Mouse (Mus musculus): ENCODE data around the gene Ppp3ca.

The Ppp3ca gene

DNA sequence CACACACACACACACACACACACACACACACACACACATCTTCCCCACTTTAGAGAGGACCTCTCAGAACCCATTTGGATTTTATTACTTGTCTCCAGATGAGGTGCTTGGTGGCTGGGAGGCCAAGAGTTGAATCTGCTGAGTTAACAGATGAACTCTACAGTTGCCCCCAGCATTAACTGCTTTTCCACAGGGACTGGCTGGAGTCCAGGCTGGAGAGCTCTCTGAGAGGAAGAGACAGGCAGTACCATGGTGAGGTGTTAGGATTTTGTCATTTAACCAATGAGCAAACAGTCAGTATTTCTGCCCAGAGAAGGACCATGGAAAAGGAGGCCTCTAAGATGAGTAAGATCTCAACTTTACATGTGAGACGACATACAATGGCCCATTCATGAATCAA, 179.1 kb downstream of the Ppp3ca start:
- intact Hi-C loops (cut with DNase I): no loop called here

DNA sequence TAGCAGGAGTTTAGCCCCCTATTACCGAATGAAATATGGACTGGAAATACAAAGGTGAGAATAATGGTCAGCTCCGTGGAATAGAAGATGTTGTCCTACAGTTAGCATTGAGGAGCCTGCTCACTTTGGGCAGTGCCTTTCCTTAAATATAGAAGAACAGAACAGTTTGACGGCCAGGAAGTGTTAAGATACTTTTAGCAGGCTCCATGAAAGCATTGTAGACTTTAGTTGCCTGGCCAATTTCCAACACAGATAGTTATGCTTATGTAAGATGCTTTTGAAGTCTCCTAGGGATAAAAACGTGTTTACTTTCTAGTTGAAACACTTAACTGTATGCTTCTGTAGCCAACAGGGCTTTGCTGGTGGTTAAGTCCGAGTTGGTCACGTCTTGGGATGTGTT, 183.0 kb downstream of the Ppp3ca start:
- intact Hi-C loops (cut with DNase I): no loop called here

DNA sequence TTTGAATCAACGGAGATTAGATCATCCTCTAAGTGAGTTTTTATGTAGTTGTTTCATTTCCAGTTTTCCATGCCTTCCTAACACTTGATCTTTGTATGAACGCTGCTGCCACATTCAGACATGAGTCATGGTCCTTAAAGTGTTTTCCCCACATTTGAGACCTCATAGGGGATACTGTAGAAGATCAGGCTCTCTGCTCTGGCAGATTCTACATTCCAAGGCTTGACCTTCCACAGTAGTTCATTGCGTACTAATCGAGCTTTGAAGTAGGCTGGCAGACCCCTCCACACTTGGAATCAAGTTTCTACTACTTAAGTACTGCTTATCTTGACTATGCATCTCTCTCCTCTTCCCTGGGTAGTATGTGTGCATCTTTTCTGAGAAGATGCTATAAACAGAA, 183.7 kb downstream of the Ppp3ca start:
- intact Hi-C loops (cut with DNase I): no loop called here

DNA sequence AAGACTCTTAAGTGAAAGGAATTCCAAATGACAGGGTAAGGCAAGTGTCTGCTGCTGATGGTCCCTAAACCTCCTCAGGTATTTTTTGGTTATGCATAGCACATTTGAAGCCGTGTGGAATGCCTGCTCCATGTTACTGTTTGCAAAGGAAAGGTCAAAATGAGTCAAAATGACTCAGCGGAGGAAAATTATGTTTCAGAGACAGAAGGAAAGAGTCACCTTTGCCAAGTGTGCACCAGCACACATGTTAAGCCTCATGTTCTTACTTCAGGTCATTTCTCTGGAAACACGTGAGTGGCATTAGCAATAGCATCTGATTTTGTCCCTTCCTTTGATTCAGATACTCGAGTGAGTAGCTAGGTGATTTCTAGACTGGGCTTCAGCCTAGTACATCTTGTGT, 186.1 kb downstream of the Ppp3ca start:
- intact Hi-C loops (cut with DNase I): no loop called here

DNA sequence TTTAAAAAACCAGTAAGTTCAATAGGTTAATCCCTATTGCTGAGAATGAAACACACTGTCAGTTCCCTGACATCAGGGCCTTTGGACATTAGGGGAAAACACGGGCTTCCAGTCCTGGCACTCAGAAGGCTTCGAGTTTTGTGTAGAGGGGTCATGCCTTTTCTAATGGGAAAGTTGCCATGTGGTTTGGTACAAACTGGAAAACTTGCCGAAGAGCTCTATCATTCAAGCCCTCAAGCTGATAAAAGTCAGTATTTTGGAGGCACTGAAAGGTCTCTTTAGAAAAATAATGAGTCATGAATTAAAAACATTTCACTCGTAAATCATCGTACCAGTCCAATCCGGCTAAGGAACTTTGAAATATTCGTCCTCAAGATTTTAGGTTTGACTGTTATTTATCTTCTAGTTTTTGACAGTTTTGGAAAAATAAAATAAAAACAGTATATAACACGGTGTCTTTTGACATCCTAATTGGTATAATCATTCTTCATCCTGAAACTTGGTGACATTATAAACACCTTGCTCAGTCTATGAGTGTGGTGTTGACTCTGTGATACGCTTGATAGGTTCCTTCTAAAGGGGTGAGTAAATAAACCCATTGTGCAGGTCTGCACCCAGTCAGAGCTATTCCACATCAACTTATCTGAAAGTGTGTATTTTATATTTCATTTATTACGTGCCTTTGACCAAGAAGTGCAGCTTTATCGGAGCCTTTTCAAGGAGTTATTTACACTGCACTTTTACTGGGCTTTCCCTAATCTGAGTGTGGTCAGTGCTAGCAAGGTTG, 192.3 kb downstream of the Ppp3ca start:
- intact Hi-C loops (cut with DNase I): no loop called here

DNA sequence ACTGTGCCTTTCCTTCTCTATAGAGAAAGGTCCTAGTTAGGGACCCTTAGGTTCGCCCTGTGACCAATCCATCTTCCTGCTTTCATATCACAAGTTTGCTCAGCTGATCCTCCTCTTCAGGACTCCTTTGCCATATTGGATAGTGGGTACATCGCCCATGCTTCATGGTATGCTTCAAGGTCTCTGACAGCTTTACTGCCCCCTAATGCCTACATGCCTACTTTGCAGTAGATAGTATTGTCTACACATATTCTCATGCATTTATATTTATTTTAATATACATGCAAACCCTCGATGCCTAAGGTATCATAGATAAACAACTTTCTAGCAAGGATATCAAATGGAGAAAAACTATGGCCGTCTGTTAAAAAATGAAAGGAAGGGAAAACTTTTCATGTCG, 193.2 kb downstream of the Ppp3ca start:
- intact Hi-C loops (cut with DNase I): no loop called here

DNA sequence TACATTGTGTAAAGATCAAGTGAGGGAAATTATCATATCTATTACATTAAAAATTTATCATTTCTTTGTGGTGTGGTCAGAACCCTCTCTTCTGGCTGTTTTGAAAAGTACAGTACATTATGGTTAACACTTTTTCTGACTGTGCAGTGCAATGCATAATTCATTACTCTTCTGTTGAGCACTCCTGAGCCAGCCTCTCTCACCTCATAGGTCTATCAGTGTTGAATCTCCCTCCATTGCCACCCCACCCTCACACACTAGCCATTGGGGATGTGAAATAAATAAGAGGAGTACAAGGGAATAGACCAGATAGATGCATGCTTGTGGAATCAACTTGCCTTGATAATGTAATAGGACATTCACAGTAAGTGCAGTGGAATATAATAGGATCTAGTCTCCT, 194.4 kb downstream of the Ppp3ca start:
- intact Hi-C loops (cut with DNase I): no loop called here

DNA sequence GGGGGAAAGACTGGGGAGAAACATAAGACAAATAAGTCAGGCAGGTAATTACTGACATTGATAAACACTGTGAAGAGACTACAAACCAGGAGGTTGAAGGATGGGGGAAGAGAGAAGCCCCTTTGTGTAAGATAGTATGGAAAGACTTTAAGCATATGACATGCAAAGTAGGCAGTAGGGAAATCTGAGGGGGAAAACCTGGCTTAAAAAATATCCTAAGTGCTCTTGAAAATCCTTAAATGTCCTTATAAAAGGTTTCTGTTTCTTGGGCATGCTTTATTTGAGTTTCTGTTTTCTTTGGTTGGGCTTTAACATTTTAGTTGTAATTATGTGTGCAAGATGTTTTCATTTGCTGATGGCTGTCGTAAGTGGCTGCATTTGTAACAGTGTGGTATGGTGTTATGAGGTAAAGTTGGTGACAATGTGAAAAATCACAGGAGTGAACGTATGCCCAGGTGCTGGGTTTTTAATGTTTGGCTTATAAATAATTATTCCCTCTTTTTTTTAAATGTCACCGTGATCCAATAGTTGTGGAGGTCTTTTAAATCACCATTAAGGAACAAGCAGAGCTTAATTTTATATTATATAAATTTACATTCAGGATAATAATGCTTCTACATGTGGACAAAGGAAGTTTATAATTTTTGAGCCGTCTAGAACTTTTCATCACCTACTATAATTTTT, 195.4 kb downstream of the Ppp3ca start:
- intact Hi-C loops (cut with DNase I): no loop called here

DNA sequence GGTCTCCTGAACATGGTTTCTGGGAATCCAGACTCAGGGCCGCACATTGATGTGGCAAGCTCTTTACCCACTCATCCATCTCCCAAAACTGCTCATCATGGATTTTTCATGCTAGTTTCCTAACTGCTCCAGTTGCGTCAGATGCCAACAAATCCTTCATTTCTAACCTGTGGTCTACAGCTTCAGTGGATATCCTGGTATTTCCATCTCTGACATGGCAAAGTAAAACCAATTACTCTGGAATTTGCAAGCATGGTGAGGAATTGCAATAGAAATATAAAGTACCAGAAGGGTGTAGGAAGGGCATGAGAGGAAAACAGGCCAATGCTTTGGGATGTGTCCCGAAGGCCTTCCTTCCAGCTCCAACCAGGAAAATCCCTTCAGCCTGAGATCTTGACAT, 196.2 kb downstream of the Ppp3ca start:
- intact Hi-C loops (cut with DNase I): no loop called here

DNA sequence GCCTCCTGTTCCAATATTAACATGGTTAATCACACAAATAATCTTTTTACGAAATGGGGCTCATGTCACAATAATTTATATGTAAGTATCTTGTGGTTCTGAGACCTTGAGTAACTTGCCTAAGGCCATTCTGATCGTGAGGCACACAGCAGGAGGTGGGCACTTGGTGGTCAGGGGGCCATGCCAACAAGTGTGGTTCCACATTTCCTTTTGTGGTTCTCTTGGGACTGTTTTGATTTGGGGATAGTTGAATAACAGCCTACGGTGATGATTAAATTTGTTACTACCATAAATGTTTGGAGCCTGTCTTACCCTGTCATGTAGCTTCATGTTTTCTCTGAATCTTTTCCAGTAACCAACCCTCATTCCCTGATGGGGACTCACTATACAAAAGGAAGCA, 196.6 kb downstream of the Ppp3ca start:
- intact Hi-C loops (cut with DNase I): no loop called here

DNA sequence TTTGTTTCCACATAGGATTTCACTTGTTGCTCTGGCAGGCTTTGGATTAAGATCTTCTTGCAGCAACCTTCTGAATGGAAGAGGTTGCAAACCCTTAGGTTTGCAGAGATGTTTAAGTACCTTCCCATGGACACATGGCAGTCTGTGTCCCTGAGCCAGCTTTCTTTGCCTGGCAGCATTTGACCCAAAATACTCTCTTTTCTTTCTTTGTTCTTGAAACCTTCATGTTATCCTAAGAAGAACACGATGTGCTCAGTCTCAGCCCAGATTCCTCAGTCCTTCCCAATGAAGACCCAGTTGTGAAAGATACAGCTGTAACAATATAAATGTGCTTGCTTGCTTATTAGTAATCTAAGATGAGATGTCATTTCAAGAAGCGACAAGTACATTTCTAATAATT, 197.4 kb downstream of the Ppp3ca start:
- intact Hi-C loops (cut with DNase I): no loop called here

DNA sequence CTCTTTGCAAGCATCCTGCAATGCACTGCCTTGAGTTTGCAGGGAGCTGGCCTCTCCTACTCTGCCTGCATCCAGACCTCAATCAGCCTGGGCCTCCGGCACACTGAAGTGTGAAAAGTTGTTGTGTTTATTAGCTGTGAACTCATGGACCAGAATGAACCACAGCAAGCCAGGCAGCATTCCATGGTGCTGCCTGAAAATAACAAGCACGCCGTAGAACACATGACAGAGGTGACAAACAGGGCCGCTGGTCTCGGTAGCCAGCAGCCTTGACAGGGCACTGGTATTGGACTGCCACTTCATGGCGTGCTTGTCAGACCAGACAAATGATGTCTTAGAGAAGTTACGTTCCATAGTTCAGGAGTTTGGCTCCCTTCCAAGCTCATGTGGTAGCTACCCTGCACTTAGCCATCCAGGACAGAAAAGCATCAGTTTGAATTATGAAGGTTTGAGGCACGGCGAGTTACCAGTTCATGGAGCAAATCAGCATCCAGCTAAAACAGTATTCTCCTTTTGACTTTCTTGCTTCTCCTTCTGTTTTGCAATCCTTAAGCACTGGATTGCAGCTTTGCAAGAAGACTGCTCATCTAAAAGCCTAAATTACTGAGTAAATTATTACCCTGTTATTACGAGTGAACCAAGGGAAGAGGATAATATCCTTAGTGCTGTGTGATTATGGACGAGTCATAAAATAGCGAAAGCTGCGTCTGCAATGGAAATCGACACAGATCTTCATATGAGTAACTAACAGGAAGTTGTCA, 202.0 kb downstream of the Ppp3ca start:
- intact Hi-C loops (cut with DNase I): no loop called here

DNA sequence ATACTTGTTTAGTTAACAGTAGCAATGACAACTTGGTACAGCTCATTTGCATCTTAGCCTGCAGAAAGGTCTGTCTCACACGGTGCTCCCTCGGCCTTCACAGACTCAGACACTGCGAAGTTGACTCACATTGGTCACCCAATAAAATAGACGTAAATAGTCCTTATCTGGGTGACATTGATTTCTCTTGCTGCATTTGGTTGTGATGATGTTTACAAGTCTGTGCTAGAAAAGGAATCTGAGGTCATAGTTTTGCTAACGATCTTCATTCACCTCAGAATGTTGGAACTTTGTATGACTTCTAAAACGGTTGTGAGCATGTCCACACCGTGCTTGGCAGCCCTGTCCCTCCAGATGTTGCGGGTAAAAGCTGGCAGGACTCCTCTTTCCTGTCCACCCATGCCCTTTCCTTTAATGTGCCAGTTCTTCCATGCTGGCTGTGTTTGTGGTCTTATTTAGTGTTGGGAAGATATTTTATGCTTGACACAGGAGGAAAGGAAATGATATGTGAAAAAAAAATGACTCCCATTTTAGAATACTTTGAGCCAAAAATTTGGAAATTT, 202.7 kb downstream of the Ppp3ca start:
- intact Hi-C loops (cut with DNase I): no loop called here

DNA sequence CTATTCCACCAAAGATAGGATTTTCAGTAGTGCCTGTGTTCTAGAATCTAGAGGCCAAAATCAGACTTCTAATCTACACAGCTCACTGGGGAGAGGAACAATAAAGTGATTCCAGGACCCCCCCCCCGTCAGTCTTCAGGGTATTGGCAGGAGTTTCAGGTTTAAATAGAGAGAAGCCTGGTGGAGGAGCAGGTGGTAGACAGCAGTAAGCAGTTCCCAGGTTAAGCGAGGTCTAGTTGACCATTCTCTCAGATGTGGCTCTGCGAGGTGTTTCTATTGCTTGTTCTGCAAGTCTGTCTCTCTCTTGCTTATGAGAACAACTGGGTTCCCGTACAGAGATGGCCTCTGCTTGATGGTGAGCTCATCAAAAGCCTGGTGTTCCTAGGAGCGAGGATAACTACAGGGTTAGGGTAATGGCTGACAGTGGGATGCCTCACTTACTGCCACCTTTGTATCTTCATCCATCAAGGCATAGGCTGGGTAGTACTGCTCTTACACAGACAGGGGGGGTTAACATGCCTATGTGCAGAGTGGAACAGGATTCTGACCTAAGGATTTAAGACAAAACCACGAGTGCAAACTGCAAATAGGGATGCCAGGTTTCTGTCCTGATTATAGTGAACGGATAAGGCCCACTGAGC, 204.0 kb downstream of the Ppp3ca start:
- intact Hi-C loops (cut with DNase I): no loop called here

DNA sequence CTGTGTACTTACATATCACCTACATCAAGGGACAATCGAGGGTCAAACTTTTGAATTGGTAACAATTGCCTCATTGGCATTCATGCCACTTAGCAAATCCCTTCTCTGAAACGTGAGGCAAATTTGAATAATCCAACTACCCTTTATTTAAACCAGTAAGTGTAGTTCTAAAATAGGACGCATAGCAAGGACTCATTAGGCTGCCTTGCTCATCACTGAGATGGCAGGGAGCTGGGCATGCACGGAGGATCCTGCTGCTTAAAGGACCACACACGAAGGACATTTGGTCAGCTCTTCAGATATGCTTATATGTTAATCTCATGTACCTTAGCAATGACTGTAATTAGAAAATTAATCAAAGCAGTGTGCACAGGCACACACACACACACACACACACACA, 204.6 kb downstream of the Ppp3ca start:
- intact Hi-C loops (cut with DNase I): no loop called here

DNA sequence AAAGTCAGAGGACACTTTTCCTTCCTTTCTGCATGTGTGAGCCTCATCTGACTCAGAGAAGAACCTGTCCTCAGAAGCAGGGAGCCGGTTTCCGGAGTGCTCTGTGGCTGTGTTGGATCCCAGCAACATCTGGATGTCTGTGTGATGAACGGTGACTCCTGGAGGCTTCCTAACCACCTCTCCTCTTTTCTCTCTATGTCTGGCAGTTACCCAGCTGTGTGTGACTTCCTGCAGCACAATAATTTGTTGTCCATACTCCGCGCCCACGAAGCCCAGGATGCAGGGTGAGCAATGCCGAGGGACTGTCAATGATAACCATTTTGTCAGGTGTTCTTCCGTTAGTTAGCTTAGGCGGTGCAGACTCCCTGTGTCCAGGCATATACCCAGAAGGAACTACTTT, 217.8 kb downstream of the Ppp3ca start:
- intact Hi-C loops (cut with DNase I): no loop called here

DNA sequence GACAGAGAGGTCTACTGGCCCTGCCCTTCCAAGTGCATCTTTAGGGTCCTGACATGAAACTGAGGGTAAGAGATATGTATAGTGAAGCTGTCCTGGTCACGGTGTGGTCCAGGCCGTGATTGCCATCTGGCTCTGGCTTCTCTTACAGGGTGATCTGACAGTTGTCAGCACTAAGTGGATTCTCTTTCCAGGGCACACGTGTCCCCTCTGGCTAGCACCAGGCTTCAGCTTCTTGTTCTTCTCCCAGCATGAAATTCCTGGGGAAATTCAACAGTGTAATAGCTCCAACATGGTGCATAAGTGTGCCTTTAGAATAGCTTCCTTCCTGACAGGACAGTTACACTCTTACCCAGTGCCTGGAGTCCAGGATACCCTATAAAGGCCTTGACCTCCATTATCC, 222.2 kb downstream of the Ppp3ca start:
- intact Hi-C loops (cut with DNase I): no loop called here

DNA sequence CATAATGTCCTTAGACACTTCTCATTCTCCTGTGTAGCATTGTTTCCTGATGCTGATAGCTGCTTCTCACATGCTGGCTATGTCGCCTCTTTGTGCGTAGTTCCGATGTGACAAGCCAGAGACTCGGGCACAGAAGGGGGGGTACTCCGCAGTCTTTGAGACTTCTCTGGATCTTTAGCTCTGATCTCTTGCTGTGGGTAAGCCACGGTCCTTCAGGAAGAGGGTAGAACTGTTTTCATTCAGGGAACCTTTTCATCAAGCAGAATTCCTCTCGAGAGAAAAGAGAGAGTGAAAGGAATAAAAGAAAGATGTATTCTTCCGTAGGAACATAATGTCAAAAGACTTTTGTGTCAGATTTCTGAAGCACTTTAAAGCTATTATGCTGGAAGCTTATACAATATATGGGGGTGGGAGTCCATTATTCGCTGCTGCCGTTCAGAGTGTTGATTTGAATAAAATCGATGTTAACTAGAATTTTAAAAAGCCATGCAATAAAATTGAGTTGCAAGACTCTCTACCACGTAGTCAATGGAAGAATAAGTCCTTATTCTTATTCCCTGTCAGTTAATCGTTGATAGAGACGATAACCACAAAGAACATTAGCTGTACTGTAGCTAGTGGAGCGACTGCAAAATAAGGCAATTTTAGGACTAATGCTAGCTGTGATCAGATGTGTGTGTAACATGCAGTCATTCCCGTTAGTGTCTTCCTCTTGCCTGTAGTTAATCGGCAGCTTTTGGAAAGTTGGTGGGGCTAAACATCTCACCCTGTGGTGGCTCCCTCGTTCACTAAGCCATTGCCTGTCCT, 223.9 kb downstream of the Ppp3ca start:
- intact Hi-C loops (cut with DNase I): no loop called here

DNA sequence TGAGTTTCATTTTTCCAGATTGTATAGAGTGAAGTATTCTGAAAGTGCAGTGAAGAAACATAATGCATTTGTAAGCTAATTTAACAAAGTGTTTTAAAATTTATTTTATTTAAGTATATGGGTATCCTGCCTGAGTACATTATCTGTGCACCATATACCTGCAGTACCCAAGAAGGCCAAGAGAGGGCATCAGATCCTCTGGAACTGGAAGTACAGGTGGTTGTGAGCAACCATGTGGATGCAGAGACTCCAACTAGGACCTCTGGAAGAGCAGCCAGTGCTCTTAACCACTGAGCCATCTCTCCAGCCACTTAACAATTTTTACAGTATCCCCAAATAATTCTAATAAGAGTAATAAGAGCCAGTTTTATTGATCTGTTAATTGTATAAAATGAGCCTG, 225.6 kb downstream of the Ppp3ca start:
- intact Hi-C loops (cut with DNase I): no loop called here

DNA sequence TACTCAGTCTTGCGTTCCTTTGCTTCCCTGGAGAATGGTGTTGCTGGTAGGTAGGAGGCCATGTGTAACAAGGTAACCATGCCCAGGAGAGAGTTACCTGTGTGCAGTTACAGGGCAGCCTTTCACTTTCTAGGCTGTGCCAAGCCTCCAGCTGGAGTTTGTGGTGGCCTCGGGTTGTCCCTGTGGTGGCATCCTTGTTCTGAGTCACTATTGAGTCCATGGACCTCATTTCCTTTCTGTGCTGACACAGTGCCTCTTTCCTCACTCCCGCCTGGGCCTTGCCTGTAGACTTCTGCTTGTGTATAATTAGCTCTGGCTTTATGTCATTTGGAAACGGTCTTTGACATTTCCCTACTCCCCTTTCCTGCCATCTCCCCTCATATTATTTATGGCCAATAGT, 226.4 kb downstream of the Ppp3ca start:
- intact Hi-C loops (cut with DNase I): no loop called here

DNA sequence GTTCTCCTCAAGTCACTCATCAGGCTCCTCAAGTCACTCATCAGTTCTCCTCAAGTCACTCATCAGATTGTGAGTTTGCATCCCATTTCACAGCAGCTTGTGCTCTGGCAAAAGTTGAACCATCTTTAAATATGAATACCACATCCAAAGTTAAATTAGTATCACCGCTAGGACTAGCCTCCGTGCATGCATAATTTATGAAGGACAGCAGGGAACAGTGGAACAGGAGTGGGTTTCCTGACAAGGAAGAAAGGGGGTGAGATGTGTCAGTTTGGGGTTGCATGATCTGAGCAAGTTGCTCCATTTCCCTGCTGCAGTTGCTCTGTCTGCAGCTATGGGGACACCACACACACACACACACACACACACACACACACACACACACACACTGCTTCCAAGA, 229.8 kb downstream of the Ppp3ca start:
- intact Hi-C loops (cut with DNase I): loop anchor here (10.0 kb wide), 1 partner anchor 1015 kb away; no protein-coding TSS in a partner anchor
